Mouse (Mus musculus): ENCODE measurements around the gene Olfr1341. TPM values are rescaled to one million over a fixed set of nuclear protein-coding genes. Genes with fewer than 3 reads are reported as not detected.

Olfr1341 gene
- total RNA-seq (2022): not detected

- no peak for DNase-seq (ENCODE audit: low spot score)
Measured at GRCm38 (mm10) chr4:118703223-118703622, at the start of gene Olfr1341. Gene Olfr1341 (plus strand): TSS chr4:118703523.

- no peak for DNase-seq (ENCODE audit: low spot score)
Measured at GRCm38 (mm10) chr4:118658652-118659051, 44.7 kb upstream of the Olfr1341 start, which contains the start of gene Olfr62. Gene Olfr62 (plus strand): TSS chr4:118658952.

GRCm38 (mm10) chr4:118687086-118687485 lies 16.2 kb upstream of the Olfr1341 start:
- DNase-seq (ENCODE audit: low spot score): no peak

GRCm38 (mm10) chr4:118692412-118692973 lies 10.8 kb upstream of the Olfr1341 start, which contains the start of gene Olfr1342:
Gene Olfr1342 (minus strand): TSS chr4:118692756.
- DNase-seq (ENCODE audit: low spot score): no peak

- no peak for DNase-seq (ENCODE audit: low spot score)
Measured at GRCm38 (mm10) chr4:118693812-118694211, 9.5 kb upstream of the Olfr1341 start.

- DNase-seq (ENCODE audit: low spot score): no peak
Measured at GRCm38 (mm10) chr4:118708086-118708485, 4.8 kb downstream of the Olfr1341 start.

GRCm38 (mm10) chr4:118711656-118712055 lies 8.3 kb downstream of the Olfr1341 start:
- DNase-seq (ENCODE audit: low spot score): no peak

GRCm38 (mm10) chr4:118719838-118720237 lies 16.5 kb downstream of the Olfr1341 start, which contains the start of gene Olfr1340:
Gene Olfr1340 (plus strand): TSS chr4:118720138.
- DNase-seq (ENCODE audit: low spot score): no peak

- no peak for DNase-seq (ENCODE audit: low spot score)
Measured at GRCm38 (mm10) chr4:118721742-118722483, 18.6 kb downstream of the Olfr1341 start.

- DNase-seq (ENCODE audit: low spot score): no peak
Measured at GRCm38 (mm10) chr4:118731875-118732274, 28.6 kb downstream of the Olfr1341 start, which contains the start of gene Olfr1339. Gene Olfr1339 (plus strand): TSS chr4:118732175.

- DNase-seq (ENCODE audit: low spot score): no peak
Measured at GRCm38 (mm10) chr4:118739574-118739973, 36.3 kb downstream of the Olfr1341 start.

GRCm38 (mm10) chr4:118740988-118741698 lies 37.8 kb downstream of the Olfr1341 start:
- no peak for DNase-seq (ENCODE audit: low spot score)

GRCm38 (mm10) chr4:118741881-118742280 lies 38.6 kb downstream of the Olfr1341 start:
- DNase-seq (ENCODE audit: low spot score): no peak

GRCm38 (mm10) chr4:118758637-118759036 lies 55.3 kb downstream of the Olfr1341 start, which contains the start of gene Olfr1338:
Gene Olfr1338 (minus strand): TSS chr4:118758737.
- no peak for DNase-seq (ENCODE audit: low spot score)

Other genes with a start within 250 kb of the Olfr1341 start
- under 1 TPM; 0.41 to 0.97 (median 0.51) TPM for gene Mpl, start 246.0 kb upstream of the Olfr1341 start, total RNA-seq (2022)
- 10 to 100 TPM; 50.0 to 57.6 (median 56.7) TPM for gene Tie1, start 213.5 kb upstream of the Olfr1341 start, total RNA-seq (2022)
- not detected for gene 2610528J11Rik, start 176.5 kb upstream of the Olfr1341 start, total RNA-seq (2022)
- under 1 TPM in 2 of 4 experiments, not detected in 2; 0.12 to 0.23 TPM for gene Tmem125, start 159.5 kb upstream of the Olfr1341 start, total RNA-seq (2022)
- under 1 TPM in 1 of 4 experiments, not detected in 3; 0.06 TPM for gene Cfap57, start 82.7 kb upstream of the Olfr1341 start, total RNA-seq (2022)
- 10 to 100 TPM; 26.6 to 42.0 (median 37.1) TPM for gene Ebna1bp2, start 82.7 kb upstream of the Olfr1341 start, total RNA-seq (2022)
- gene Olfr62, start 44.6 kb upstream of the Olfr1341 start, total RNA-seq (2022): not detected
- gene Olfr1342, start 10.8 kb upstream of the Olfr1341 start, total RNA-seq (2022): not detected
- not detected for gene Olfr1340, start 16.6 kb downstream of the Olfr1341 start, total RNA-seq (2022)
- gene Olfr1339, start 28.7 kb downstream of the Olfr1341 start, total RNA-seq (2022): not detected
- gene Olfr1338, start 55.2 kb downstream of the Olfr1341 start, total RNA-seq (2022): not detected
- not detected for gene Olfr1337, start 79.1 kb downstream of the Olfr1341 start, total RNA-seq (2022)
- not detected for gene Olfr1335, start 106.4 kb downstream of the Olfr1341 start, total RNA-seq (2022)
- not detected for gene Olfr1333, start 132.8 kb downstream of the Olfr1341 start, total RNA-seq (2022)
- gene Olfr1331, start 161.1 kb downstream of the Olfr1341 start, total RNA-seq (2022): not detected
- gene Olfr1330, start 185.1 kb downstream of the Olfr1341 start, total RNA-seq (2022): not detected
- not detected for gene Olfr1329, start 213.9 kb downstream of the Olfr1341 start, total RNA-seq (2022)
- not detected for gene Olfr1328, start 235.1 kb downstream of the Olfr1341 start, total RNA-seq (2022)